Mouse (Mus musculus): ENCODE data around the gene Nans. TPM values are rescaled to one million over a fixed set of nuclear protein-coding genes. Genes with fewer than 3 reads are reported as not detected.

The Nans gene
- polyA plus RNA-seq, 1 experiment from 2014 or later = 64.7 TPM

DNA sequence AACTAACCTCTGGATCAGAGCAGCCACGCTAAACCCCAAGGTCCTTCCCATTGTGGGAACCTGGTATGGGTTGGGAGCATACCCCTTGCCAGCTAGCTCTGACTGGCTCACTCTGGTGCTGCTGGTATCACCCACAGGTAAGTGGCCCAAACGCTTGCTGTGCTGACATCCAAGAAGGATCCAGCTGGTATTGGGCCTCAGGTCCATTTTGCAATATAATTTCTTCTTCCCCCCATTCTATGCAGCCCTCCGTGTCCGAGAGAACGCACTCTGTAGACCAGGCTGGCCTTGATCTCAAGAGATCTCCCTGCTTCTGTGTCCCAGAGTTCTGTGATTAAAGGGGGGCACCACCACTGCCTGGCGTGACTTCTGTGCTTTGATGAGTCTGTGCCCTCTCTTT lies 4.0 kb downstream of the Nans start:
- Histone ChIP-seq H3K27me3 (no peaks in the 10 kb centered on the region), H3K9ac (no peak overlapping the region), H3K4me2 (no peak overlapping the region), H3K27ac (no peak overlapping the region), H3K4me1 (replicated peaks) (peaks cover 14% of the 10 kb centered on the region), H3K4me3 (no peak overlapping the region), H3K36me3 (peaks cover 38% of the 10 kb centered on the region), H3K9me3 (0 out of 2 replicates have a peak, but pooled peaks cover 4% of the 10 kb centered on the region)
- WGBS = 98% methylated on average over 6 of the region's 6 CpGs
- no peak for ATAC-seq (ENCODE audit: low FRiP score)

DNA sequence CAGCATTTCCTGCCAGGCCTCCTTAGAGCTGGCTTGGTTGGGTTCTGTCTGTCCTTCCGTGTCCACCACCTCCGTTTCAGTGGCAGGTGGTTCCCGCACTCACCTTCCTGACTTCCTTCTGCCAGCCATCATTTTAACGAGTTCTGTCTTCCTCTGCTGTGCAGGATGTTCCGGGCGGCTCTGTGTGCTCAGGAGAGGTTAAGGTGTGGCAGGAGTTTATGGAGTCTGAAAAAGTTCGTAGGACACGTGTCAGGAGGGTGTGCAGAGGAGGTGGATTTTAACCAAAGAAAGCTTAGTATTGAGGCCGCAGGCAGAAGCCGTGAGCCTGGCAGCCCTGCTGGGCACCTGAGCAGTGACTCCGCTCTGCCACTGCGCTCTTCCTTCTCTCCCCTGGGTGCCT lies 6.5 kb downstream of the Nans start:
- no peak for ATAC-seq (ENCODE audit: low FRiP score)
- Histone ChIP-seq H3K36me3 (peaks cover 51% of the 10 kb centered on the region), H3K4me1 (replicated peaks) (peaks cover 4% of the 10 kb centered on the region; the same call in 1 of the 2 replicates), H3K9ac (no peak overlapping the region), H3K27ac (no peak overlapping the region), H3K4me2 (no peak overlapping the region), H3K27me3 (0 out of 2 replicates have a peak, but pooled peaks cover 3% of the 10 kb centered on the region), H3K4me3 (no peak overlapping the region), H3K9me3 (no peaks in the 10 kb centered on the region)
- 91% methylated on average over 12 of the region's 12 CpGs for WGBS

DNA sequence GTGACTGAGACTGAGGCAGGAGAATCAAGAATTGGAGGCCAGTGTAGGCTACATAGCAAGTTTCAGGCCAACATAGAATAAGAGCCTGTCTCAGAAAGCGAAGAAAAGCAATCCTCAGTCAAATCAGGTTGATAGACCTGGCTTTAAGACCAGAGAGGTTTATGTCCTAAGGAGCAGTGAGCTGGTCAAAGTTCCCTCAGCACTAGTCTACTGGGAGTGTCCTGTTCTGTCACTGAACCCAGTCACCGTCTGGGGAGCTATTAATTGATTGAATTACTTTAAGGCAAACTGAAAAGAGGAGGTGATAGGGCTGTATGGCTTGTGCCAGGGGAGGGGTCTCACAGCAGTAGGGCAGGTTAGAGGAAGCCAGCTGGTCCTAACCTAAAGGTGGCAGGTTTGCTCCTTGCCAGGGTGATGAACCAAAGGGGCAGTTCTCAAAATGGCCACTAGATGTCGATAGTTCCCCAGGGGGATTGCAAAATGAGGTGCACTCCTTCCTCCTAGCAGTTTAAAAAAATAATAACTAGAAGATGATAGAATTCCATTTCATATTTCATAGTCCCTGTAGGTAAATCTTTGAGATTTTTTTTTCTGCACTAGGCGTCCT lies 8.3 kb downstream of the Nans start:
- no peaks in the 10 kb centered on the region for H3K9me3 ChIP-seq
- no peak overlapping the region for H3K9ac ChIP-seq
- no peak overlapping the region for H3K4me3 ChIP-seq
- H3K36me3 ChIP-seq = peaks cover 67% of the 10 kb centered on the region
- H3K4me2 ChIP-seq = no peak overlapping the region
- peaks cover 14% of the 10 kb centered on the region for H3K27me3 ChIP-seq
- no peaks in the 10 kb centered on the region for H3K4me1 ChIP-seq (replicated peaks)
- ATAC-seq (ENCODE audit: low FRiP score) = no peak
- 49% methylated on average over 4 of the region's 4 CpGs for WGBS
- no peak overlapping the region for H3K27ac ChIP-seq

DNA sequence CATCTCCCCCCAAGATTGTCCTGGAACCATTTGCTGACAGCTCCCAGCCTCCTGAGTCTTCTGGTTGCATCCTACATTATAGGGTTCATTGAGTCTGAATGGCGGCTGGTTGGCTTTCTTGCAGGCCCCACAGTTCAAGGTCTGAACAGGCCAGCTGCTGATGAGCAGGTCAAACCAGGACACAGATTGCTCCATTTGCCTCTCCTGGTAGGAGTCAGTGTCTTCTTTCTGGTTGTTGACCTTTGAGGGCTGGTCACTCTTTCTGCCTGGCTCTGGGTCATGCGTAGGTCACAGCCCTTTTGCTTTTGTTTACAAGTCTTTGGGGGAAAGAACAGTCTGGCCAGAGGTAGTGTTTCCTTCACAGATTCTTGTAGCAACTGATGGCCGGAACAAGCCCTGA lies 9.5 kb downstream of the Nans start:
- whole genome bisulfite sequencing = 34% methylated on average over 3 of the region's 3 CpGs
- Histone ChIP-seq H3K27ac (no peak overlapping the region), H3K36me3 (peaks cover 66% of the 10 kb centered on the region), H3K4me2 (no peak overlapping the region), H3K27me3 (peaks cover 14% of the 10 kb centered on the region), H3K4me3 (no peak overlapping the region), H3K9me3 (no peaks in the 10 kb centered on the region), H3K9ac (no peak overlapping the region), H3K4me1 (replicated peaks) (0 out of 2 replicates have a peak, but pooled peaks cover 4% of the 10 kb centered on the region)
- ATAC-seq (ENCODE audit: low FRiP score) = no peak

DNA sequence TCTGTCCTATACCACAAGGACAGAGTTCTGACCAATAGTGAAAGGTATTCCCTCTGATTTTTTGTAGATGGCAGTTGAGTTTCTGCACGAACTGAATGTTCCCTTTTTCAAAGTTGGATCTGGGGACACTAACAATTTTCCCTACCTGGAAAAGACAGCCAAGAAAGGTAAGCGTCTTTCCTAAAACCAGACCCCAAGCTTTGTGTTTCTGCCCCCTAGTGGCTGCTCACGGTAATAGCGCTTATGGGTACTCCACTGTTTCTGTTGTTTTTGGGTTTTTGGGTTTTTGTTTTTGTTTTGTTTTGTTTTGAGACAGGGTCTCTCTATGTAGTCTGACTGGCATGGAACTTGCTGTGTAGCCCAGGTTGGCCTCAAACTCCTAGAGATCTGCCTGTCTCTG lies 9.9 kb downstream of the Nans start:
- Histone ChIP-seq H3K36me3 (peaks cover 66% of the 10 kb centered on the region), H3K4me2 (no peak overlapping the region), H3K4me3 (no peak overlapping the region), H3K27me3 (peaks cover 14% of the 10 kb centered on the region), H3K27ac (no peak overlapping the region), H3K4me1 (replicated peaks) (0 out of 2 replicates have a peak, but pooled peaks cover 4% of the 10 kb centered on the region), H3K9me3 (no peaks in the 10 kb centered on the region), H3K9ac (no peak overlapping the region)
- no peak for ATAC-seq (ENCODE audit: low FRiP score)
- 10% methylated on average over 4 of the region's 4 CpGs for WGBS

DNA sequence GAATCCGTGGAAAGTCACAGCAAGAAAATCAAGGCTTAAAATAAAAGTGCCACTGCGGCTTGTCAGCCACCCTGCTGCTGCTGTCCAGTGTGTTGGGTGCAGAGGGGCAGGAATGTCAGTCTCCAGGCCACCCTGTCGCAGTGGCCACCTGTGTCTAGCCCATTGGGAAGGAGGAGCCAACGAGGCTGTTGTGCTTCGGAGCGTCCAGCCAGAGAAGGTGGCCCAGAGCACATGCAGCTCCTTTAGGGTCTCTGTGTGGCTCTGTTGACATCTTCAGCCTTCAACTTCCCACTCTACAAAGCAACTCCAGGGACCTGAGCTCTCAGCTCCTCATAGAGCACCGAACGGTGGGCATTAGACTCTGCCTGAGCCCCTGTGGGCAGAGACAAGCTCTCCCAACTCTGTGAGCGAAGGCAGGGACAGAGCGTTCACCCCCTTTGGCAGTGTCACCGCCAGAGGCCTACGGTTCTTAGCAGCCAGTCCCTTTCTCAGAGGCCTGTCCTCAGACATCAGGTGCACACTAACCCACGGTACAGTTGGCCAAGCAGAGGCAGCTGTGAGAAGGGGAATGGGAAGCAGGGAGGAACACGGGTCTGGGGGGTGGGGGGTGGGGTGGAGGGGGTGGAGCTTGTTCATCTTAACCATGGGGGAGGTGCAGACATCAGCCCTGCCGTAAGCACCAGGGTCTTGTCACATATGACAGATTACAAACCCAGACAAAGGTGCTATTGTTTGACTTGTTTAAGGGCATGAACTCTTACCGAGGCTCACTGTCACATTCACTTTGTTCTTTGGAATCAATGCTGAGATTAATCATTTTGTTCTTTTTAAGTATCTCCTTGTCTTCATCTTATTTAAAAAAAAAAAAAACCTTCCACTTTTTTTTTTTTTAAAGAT lies 13.8 kb downstream of the Nans start:
- H3K4me2 ChIP-seq = no peak overlapping the region
- WGBS = 55% methylated on average over 16 of the region's 16 CpGs
- H3K27ac ChIP-seq = no peak overlapping the region
- H3K9me3 ChIP-seq = no peaks in the 10 kb centered on the region
- peaks cover 39% of the 10 kb centered on the region for H3K27me3 ChIP-seq
- H3K9ac ChIP-seq = no peak overlapping the region; the same call in 1 of the 2 replicates
- no peak overlapping the region for H3K4me3 ChIP-seq
- H3K36me3 ChIP-seq = peaks cover 47% of the 10 kb centered on the region
- peaks cover 21% of the 10 kb centered on the region for H3K4me1 ChIP-seq (replicated peaks)
- ATAC-seq (ENCODE audit: low FRiP score) = no peak

DNA sequence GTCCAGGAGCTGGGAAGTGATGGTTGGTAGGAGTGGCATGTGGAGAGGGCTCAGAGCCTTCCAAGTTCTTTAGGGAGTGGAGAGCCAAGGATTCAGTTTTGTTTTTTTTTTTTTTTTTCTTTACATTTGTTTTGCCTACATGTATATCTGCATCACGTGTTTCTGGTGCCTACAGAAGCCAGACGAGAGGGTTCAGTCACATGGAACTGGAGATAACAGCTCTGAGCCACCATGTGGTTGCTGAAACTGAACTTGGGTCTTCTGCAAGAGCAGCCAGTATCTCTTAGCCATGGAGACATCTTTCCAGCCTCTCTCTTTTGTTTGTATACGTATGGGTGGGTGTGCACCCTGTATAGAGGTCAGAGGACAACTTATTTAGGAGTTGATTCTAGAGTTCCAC lies 14.8 kb downstream of the Nans start:
- Histone ChIP-seq H3K9me3 (no peaks in the 10 kb centered on the region), H3K4me2 (no peak overlapping the region), H3K27me3 (peaks cover 39% of the 10 kb centered on the region), H3K27ac (no peak overlapping the region), H3K9ac (no peak overlapping the region), H3K4me3 (no peak overlapping the region), H3K36me3 (peaks cover 47% of the 10 kb centered on the region), H3K4me1 (replicated peaks) (peaks cover 21% of the 10 kb centered on the region)
- WGBS = 71% methylated on average over 3 of the region's 3 CpGs
- ATAC-seq (ENCODE audit: low FRiP score) = no peak

DNA sequence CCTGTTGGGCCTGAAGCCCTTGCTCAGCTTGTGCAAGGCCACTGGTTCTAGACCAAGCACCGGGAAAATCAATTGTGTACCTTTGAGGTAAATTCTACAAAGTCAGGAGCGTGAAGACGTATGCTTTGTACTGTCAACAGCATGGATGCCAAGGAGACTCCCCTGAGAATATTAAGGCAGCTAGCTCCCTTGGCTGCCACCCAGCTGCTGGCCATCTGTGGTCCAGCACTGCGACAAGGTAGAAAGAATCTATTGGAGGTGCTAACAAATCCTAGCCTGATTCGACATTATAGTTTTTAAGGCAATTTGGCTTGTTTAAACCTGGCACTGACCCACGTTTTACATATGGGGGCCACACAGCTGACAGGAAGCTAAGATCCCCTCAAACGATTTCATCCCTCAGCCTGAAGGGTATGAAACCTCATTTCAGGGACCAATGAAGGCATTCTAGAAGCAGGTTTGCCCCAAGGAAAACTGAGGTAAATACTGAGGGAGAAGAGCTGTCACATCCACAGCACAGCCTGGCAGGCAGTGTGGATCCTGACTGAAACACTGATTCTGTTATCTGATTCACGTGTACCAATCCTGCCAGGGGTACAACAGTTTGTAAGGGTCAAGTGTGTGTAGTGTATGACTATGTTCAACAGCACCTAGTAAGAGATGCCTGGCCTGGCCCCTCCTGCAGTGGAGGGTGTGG lies 16.5 kb downstream of the Nans start:
- WGBS = 63% methylated on average over 8 of the region's 8 CpGs
- H3K9ac ChIP-seq = no peak overlapping the region
- ATAC-seq (ENCODE audit: low FRiP score) = no peak
- H3K27ac ChIP-seq = no peak overlapping the region
- H3K4me1 ChIP-seq (replicated peaks) = peaks cover 21% of the 10 kb centered on the region
- H3K27me3 ChIP-seq = peaks cover 36% of the 10 kb centered on the region
- peaks cover 34% of the 10 kb centered on the region for H3K36me3 ChIP-seq
- no peak overlapping the region for H3K4me3 ChIP-seq
- no peaks in the 10 kb centered on the region for H3K9me3 ChIP-seq
- H3K4me2 ChIP-seq = no peak overlapping the region

DNA sequence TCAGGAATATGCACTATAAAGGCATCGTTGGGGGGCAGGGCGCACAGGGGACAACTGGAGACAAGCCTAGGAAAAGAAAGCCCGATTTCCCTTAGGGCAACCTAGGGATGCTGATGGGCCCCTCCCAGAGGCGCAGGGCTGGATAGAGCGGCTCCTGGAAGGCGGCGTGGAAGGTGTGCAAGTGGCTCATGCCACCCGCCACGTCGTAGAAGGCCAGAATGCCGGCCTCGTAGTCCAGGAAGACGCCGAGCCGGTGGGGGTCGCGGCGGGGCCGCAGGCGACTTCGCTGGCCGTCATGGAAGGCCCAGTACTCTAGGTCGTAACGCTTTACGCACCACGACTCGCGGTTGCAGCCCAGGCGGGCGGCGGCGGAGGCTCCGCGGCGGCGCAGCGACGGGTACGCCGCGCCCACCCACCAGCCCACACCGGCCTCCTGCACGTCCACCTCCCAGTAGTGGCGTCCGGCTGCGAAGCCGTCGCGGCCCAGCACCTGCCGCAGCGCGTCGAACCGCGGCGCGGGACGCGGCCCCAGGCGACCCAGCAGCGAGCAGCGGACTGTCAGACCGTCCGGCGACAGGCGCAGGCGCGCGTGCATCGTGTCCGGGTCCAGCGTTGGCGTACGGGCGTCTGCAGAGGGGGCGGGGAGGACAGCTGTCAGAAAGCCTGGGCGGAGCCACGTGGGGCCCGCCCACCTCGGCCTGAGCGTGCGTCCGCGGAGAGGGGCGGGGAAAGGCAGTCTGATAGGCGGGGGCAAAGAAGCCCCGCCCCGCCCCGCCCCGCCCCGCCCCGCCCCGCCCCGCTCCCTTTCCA lies 18.0 kb downstream of the Nans start:
- Histone ChIP-seq H3K4me2 (peak overlapping the region; percentile 75), H3K9me3 (no peaks in the 10 kb centered on the region), H3K9ac (peak overlapping the region; percentile 82), H3K4me3 (peak overlapping the region; percentile 62), H3K36me3 (peaks cover 22% of the 10 kb centered on the region), H3K27me3 (peaks cover 25% of the 10 kb centered on the region), H3K27ac (peak overlapping the region; percentile 84), H3K4me1 (replicated peaks) (peaks cover 21% of the 10 kb centered on the region)
- ATAC-seq (ENCODE audit: low FRiP score) = peak; percentile 96
- under 1% methylated on average over 94 of the region's 94 CpGs for WGBS

DNA sequence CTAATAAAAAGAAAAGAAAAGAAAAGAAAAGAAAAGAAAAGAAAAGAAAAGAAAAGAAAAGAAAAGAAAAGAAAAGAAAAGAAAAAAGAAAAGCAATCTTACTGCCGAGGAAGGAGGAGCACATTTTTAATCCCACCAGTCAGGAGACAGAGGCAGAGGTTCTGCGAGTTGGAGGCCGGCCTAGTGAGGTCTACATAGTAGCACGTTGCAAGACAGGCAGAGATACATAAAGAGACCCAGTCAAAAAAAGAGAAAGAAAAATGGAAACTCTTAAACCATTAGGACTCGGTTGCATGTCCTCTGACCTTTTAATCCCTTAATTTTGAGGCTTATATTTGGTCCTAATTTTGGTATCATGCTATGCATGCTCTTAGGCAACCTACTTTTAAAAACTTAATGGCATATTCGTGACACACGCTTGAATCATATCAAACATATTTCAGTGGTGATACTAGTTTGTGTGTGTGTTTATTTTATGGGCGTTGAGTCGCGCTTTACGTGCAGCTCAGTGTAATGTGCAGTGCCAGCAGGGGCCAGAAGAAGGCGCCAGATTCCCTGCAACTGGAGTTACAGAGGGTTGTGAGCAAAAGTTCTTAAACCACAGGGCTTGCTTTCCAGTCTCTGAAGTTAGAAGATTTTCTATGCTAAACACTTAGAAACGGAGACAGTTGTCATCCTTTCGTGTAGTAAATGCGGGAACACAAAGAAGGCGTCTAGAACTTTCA lies 18.9 kb downstream of the Nans start:
- Histone ChIP-seq H3K36me3 (peaks cover 13% of the 10 kb centered on the region), H3K4me2 (peak overlapping the region; percentile 75), H3K27me3 (peaks cover 25% of the 10 kb centered on the region), H3K4me3 (peak overlapping the region; percentile 62), H3K9me3 (no peaks in the 10 kb centered on the region), H3K9ac (no peak overlapping the region), H3K27ac (no peak overlapping the region), H3K4me1 (replicated peaks) (peaks cover 18% of the 10 kb centered on the region)
- 12% methylated on average over 16 of the region's 16 CpGs for WGBS
- ATAC-seq (ENCODE audit: low FRiP score) = peak; percentile 47; the same call in 1 of the 2 replicates

DNA sequence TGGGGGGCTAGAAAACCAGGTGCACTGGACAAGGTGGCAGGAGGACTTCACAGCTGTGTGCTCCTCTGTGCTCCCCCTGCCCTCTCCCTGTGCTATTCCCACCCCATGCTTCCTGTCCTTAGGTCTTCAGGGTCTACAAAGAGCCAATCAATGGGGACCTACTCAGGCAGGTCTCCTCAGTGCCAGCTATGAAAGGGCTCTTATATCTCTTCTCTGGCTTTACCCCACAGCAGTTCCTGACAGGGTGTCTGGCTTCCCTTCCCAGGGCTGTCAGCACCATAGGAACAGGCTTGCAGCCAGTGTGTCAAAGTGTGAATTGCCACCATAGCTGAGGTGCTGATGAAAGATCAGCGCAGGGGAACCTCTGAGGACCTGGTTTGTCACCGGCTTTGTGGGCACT lies 31.4 kb downstream of the Nans start:
- Histone ChIP-seq H3K9ac (no peak overlapping the region), H3K4me1 (replicated peaks) (no peaks in the 10 kb centered on the region), H3K9me3 (no peaks in the 10 kb centered on the region), H3K4me2 (no peak overlapping the region), H3K4me3 (no peak overlapping the region), H3K27ac (no peak overlapping the region), H3K36me3 (no peaks in the 10 kb centered on the region), H3K27me3 (0 out of 2 replicates have a peak, but pooled peaks cover 2% of the 10 kb centered on the region)
- 90% methylated on average over 2 of the region's 2 CpGs for WGBS
- no peak for ATAC-seq (ENCODE audit: low FRiP score)

Data from hindbrain, embryonic 13.5 days (tissue).